Mouse (Mus musculus) heart, postnatal 0 days (tissue): Measurements from ENCODE around the gene Klhdc9. TPM values are rescaled to one million over a fixed set of nuclear protein-coding genes. Genes with fewer than 3 reads are reported as not detected.

ENCODE experiments used
- ATAC-seq: fragments of 200-750 bp; cut with Nextera tagmentation; 2 replicates; pipeline ENCODE4 v1.8.0; 2017; ENCODE audit warnings: low read depth, moderate number of reproducible peaks, moderate library complexity; ENCODE audit not compliant: insufficient read depth
- DNase-seq: peaks from one replicate; pipeline ENCODE4 v3.0.0-alpha.2; 2016; ENCODE audit warnings: low spot score
- H3K27ac ChIP-seq: fragments of 300-500 bp; sonication (generic); 2 replicates; pipeline ENCODE4 v1.5.1; 2014; ENCODE audit warnings: low read depth, mild to moderate bottlenecking
- H3K27me3 ChIP-seq: fragments of 300-500 bp; sonication (generic); 2 replicates; pipeline ENCODE4 v1.6.1; 2014; ENCODE audit warnings: low read length, mixed read lengths; ENCODE audit not compliant: control insufficient read depth, insufficient read depth
- H3K36me3 ChIP-seq: fragments of 300-500 bp; sonication (generic); replicated peaks from 2 replicates; pipeline ENCODE4 v1.6.1; 2014; ENCODE audit warnings: low read length, mixed read lengths; ENCODE audit not compliant: control insufficient read depth, insufficient read depth
- H3K4me1 ChIP-seq: fragments of 300-500 bp; sonication (generic); 2 replicates; pipeline ENCODE4 v1.6.1; 2014; ENCODE audit warnings: antibody characterized with exemption; ENCODE audit not compliant: control insufficient read depth, insufficient read depth
- H3K4me2 ChIP-seq: fragments of 300-500 bp; sonication (generic); 2 replicates; pipeline ENCODE4 v1.6.1; 2014; ENCODE audit warnings: low read depth, mild to moderate bottlenecking, low read length, moderate library complexity
- H3K4me3 ChIP-seq: fragments of 300-500 bp; sonication (generic); 2 replicates; pipeline ENCODE4 v1.5.1; 2014; ENCODE audit warnings: low read depth, low read length
- H3K9ac ChIP-seq: fragments of 300-500 bp; sonication (generic); replicated peaks from 2 replicates; pipeline ENCODE4 v1.6.1; 2014; ENCODE audit warnings: low read depth, low read length, mixed read lengths
- H3K9me3 ChIP-seq: fragments of 300-500 bp; sonication (generic); replicated peaks from 2 replicates; pipeline ENCODE4 v1.6.1; 2016; ENCODE audit warnings: low read length; ENCODE audit not compliant: control insufficient read depth
- CTCF ChIP-seq: IDR thresholded peaks from 2 replicates; pipeline ENCODE4 v1.5.1; 2016; ENCODE audit warnings: antibody characterized with exemption, control low read depth, low read depth
- EP300 ChIP-seq: IDR thresholded peaks from 2 replicates; pipeline ENCODE4 v1.6.1; 2016; ENCODE audit warnings: antibody characterized with exemption, low read depth
- WGBS: fragments of 180-500 bp; shearing (Covaris S2); extraction: QIAGEN DNeasy Blood & Tissue Kit; methylation state at CpG from one replicate; pipeline ENCODE4 v1.1.7; 2014; 5-methylcytosine and 5-hydroxymethylcytosine counted together
- polyA plus RNA-seq: library from polyadenylated mRNA; unstranded; fragments of >200 nt; fragmentation: Nextera tagmentation; extraction: Ambion mirVana; gene quantifications from 2 replicates; pipeline ENCODE4 v1.2.1, GENCODE M21; 2015
- total RNA-seq: library from RNA; depleted of rRNA; stranded (reverse); fragments of >200 nt; gene quantifications from 2 replicates; pipeline ENCODE4 v1.2.3, GENCODE M21; 2014; ENCODE audit warnings: low replicate concordance

Klhdc9 gene
- total and polyA plus RNA-seq, 2 experiments from 2014 or later = 1.1 to 3.2 TPM

DNA sequence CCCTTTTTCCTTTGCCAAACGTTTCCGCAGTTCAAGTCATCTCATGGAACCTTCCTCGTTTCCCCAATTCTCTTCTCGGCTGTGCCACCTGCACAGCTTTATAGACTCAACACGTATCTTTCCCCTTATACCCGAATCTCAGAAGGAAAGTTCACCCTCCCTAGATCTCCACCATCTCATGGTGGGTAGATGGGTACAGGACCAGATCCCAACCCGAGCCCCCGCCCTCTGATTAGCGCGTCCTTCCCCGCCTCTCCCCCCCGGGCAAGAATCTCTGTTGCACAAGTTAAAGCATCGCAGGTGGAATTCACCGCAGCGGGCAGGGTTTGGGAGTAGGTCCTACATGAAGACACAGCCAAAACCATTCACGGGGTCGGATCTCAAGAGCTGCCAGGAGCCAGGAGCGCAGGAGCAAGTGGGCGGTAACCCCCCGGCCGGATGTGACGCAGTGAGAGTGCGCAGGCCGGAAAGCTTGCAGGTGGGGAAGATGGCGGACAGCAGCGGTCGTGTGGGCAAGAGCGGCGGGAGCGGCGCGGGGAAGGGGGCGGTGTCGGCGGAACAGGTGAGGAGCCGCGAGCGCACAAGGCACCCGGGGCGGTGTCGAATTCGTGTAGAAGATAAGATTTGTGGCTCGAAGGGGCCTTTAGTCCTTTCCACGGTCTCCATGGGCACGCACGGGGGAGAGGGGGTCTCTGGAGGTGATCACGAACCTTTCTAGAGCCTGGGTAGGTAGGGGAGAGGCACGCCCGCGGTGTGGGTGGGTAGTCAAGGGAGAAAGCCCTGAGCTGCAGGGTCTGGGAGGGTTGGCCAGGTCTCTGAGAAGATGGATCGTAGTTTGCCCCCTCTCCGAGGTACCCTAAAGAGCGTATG, 15.1 kb downstream of the Klhdc9 start, which contains the start of the genes Nit1 and Pfdn2:
Gene Nit1 (minus strand): TSS at position 422 of the 870 bp plus-strand sequence.
Gene Pfdn2 (plus strand): TSS at position 446 of the 870 bp plus-strand sequence.
- Histone ChIP-seq H3K4me2 (peak within 1 kb of the TSS; percentile 90), H3K27ac (peak within 1 kb of the TSS; percentile 62), H3K4me1 (peaks cover 20% of the 10 kb centered on the region), H3K9ac (peak within 1 kb of the TSS; percentile 76), H3K9me3 (no peaks in the 10 kb centered on the region), H3K27me3 (no peaks in the 10 kb centered on the region), H3K36me3 (peaks cover 31% of the 10 kb centered on the region), H3K4me3 (peak within 1 kb of the TSS; percentile 86)
- under 1% methylated on average over 53 of the region's 53 CpGs for WGBS
- DNase-seq = peak; percentile 93
- ATAC-seq = peak; percentile 94
- TF ChIP-seq CTCF = no peak
- TF ChIP-seq EP300 = no peak

DNA sequence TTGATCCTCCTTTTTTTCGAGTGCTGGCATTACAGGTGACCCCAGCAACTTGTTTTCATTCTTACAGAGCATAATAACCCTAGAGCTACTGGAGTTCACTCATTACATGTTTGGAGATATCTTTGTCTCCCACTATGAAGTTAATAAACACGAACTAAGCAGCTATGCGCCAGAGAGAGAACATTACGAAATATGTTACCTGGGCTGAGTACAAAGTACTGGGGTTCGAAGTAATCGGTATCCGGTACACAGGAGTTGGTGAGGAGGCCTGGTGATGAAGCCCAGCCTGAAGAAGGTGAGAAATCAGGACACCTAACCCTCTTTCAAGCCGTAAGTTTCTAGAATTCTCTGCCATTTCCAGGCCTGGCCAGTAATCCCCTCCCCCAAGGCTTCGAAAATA, 15.9 kb downstream of the Klhdc9 start:
- Histone ChIP-seq H3K36me3 (peaks cover 38% of the 10 kb centered on the region), H3K9me3 (no peaks in the 10 kb centered on the region), H3K9ac (peak overlapping the region; percentile 76), H3K4me1 (peaks cover 20% of the 10 kb centered on the region), H3K27ac (no peak overlapping the region), H3K4me3 (peak overlapping the region; percentile 86), H3K4me2 (peak overlapping the region; percentile 90), H3K27me3 (no peaks in the 10 kb centered on the region)
- ATAC-seq (no peak), DNase-seq (no peak)
- TF ChIP-seq CTCF (0 out of 2 replicates have a peak, but pooled peaks have one; percentile 1), EP300 (no peak)
- WGBS = 64% methylated on average over 9 of the region's 9 CpGs

DNA sequence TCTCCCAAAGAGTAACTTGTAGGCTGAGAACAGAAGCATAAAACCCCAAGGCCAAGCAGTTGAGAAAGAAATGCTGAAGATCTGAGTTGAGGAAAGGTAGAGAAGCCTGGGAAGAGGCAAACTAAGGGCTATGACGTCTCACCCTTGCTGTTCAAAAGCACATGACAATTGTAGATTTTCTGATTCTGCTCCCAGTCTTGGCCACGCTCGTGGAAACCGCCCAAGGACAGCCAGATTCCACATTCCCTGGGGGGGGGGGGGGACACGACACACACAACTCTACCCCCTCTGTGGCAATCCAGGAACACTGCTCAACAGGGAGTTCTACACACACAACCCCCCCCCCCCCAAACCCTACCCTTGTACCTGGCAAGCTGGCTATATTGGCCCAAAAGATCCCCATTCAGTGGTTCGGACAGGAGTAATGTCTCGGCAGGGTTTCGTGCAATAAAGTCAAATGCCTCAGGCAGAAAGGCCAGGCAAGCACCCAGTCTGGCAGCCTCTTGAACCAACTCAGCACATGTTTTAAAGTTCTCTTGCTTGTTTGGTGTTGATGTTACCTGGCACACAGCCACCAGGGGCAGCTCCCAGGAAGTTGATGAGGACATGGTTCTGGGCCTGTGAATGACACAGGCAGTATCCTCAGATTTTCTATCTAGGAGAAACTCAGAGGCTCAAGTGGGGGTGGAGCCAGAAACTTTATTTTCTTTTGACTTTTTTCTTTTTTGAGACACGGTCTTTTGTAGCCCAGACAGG, 16.5 kb downstream of the Klhdc9 start:
- DNase-seq (peak; percentile 19), ATAC-seq (peak; percentile 18; the same call in 1 of the 2 replicates)
- 53% methylated on average over 9 of the region's 9 CpGs for WGBS
- no peak for TF ChIP-seq CTCF
- no peak for TF ChIP-seq EP300
- peaks cover 20% of the 10 kb centered on the region for H3K4me1 ChIP-seq
- H3K27me3 ChIP-seq = no peaks in the 10 kb centered on the region
- H3K36me3 ChIP-seq = peaks cover 44% of the 10 kb centered on the region
- H3K4me2 ChIP-seq = 0 out of 2 replicates have a peak overlapping the region, but pooled peaks have one; percentile 90
- no peaks in the 10 kb centered on the region for H3K9me3 ChIP-seq
- no peak overlapping the region for H3K27ac ChIP-seq
- H3K4me3 ChIP-seq = no peak overlapping the region
- no peak overlapping the region for H3K9ac ChIP-seq

DNA sequence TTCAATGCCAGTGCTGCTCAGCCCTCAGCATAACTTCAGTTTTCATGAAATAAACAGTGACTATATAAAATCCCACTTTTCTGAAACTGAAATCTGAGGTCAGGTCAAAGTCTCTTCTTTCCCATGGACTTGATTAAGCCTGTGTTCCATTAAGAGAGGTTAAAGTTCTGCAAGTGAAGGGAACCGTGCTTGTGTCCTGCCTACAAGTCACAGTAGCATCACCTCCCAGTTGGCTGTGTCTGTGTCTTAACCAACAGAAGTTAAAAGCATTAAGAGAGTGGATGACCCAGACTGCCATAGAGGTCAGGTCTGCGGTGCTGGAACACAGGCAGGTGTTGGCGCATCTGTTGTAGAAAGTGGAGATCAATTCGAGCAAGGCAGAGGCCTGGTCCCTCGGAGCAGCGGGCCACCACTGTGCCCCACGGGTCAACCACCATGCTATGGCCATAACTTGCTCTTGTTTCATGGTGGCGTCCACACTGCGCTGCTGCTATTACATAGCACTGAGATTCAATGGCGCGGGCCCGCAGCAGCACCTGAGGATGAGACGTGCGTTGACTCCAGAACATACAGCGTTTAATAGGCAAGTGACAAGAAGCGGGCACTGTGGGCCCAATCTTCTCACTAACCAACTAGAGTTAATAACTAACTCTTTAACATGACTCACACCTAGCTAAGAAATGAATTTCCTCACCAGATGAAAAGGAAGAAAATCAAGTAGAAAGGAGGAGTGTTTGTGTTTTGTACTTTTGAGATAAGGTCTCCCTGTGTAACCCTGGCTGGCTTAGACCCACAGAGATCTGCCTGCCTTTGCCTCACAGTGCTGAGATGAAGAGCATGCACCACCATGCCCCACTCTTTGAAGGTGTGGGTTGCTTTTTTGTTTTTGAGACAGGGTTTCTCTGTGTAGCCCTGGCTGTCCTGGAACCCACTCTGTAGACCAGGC, 18.1 kb downstream of the Klhdc9 start:
- ATAC-seq (no peak), DNase-seq (no peak)
- Histone ChIP-seq H3K36me3 (peaks cover 55% of the 10 kb centered on the region), H3K9ac (no peak overlapping the region), H3K27me3 (no peaks in the 10 kb centered on the region), H3K9me3 (no peaks in the 10 kb centered on the region), H3K4me2 (no peak overlapping the region), H3K4me1 (peaks cover 20% of the 10 kb centered on the region), H3K4me3 (no peak overlapping the region), H3K27ac (no peak overlapping the region)
- WGBS = 92% methylated on average over 16 of the region's 16 CpGs
- no peak for TF ChIP-seq EP300
- TF ChIP-seq CTCF = no peak

DNA sequence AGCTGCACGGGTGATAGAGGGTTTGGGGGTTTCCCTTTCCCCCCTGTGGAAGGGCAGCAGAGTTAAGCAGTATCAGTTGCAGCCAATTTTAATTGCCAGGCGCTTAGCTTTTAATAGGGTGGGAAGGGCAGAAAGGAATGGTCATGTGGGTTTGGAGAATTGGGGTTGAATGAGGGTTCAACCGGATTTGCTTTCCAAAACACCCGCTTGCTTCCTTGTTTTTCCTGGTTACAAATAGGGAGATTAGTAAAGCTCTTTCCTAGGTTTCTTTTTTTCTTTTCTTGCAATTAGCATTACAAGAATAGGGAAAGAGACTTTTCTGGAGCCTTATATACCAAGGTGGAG, 30.4 kb downstream of the Klhdc9 start:
- H3K27me3 ChIP-seq = no peaks in the 10 kb centered on the region
- 0% methylated on average over 4 of the region's 4 CpGs for WGBS
- peak overlapping the region; percentile 97 for H3K9ac ChIP-seq
- peak overlapping the region; percentile 99 for H3K27ac ChIP-seq
- peak overlapping the region; percentile 67 for H3K4me3 ChIP-seq
- peak; percentile 40 for DNase-seq
- H3K4me2 ChIP-seq = peak overlapping the region; percentile 70
- no peaks in the 10 kb centered on the region for H3K9me3 ChIP-seq
- H3K4me1 ChIP-seq = peaks cover 32% of the 10 kb centered on the region
- peaks cover 3% of the 10 kb centered on the region; the same call in 1 of the 2 replicates for H3K36me3 ChIP-seq
- no peak for ATAC-seq
- no peak for TF ChIP-seq CTCF
